Mouse (Mus musculus) cerebellum, adult 2 months (tissue): ENCODE data around the gene Orai1.

Experiments used
- CTCF ChIP-seq: fragments of 200-500 bp; IDR thresholded peaks from 2 replicates; pipeline ENCODE4 v1.5.1; 2011; ENCODE audit warnings: low read depth, mild to moderate bottlenecking, control low read depth, low read length, moderate library complexity, borderline replicate concordance; ENCODE audit not compliant: insufficient read depth
- POLR2A ChIP-seq: fragments of 200-500 bp; IDR thresholded peaks from 2 replicates; pipeline ENCODE4 v1.6.1; 2011; ENCODE audit warnings: low read length, control low read depth, borderline replicate concordance; ENCODE audit not compliant: insufficient read depth

DNA sequence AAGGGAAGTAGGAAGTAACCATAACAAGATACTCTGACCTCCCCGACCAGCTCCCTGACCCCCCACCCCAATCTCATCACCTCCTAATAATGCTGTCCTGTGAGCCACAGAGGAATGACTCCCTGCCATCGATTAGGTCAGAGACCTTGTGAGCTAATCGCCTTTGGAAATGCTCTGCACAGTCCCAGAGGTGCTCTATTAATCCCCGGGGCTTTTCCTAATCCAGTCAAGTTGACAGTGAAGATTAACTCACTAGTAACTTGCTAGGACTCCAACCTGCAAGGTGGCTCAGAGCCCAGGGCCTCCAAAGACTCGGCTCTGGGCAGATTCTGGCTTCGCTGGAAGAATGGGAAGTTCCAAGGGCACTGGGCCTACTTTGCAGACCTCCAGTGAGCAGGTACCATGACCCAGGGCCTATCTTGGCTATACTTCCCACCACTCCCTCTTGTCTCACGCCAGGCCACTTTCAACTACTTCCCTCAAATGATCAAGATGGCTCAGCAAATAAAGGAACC lies 18.8 kb downstream of the Orai1 start:
- TF ChIP-seq CTCF = no peak
- no peak for TF ChIP-seq POLR2A
